Mouse (Mus musculus): ENCODE measurements at regions not wholly inside any gene's neighbourhood (a gene's known extent, or its start where the extent isn't known, plus 50 kb on each side); places are given as distances from the start of the nearest gene placed in this dataset.

- Histone ChIP-seq H3K27me3 (ENCODE audit: poor library complexity, severe bottlenecking) (no peaks in the 10 kb centered on the region), H3K4me1 (no peaks in the 10 kb centered on the region), H3K27ac (no peak overlapping the region), H3K36me3 (replicated peaks) (no peaks in the 10 kb centered on the region), H3K9me3 (no peaks in the 10 kb centered on the region), H3K4me3 (no peak overlapping the region)
- DNase-seq (ENCODE audit: extremely low spot score, low spot score) = no peak
- WGBS = 94% methylated on average over 4 of the region's 4 CpGs
Observed at GRCm38 (mm10) chr19:21214253-21214652, 57.8 kb upstream of the Zfand5 start.

DNA sequence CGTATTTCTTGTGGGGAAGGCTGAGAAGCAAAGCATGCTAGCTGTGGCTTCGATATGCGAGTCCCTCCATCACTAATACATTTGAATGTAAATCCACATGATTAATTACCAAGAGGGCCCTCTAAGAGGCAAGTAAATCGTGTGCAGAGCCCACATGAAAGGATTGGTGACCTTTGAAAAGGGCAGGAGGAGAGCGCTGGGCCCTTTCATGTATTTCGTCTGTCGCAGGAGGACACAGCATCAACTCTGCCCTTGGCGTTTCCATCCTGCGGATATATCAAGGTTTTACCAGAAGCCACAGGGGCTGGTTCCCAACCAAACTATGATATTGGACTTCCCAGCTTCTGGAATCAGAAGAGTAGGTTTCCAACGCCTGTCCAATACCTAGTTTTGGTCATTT is 78.6 kb upstream of the Zfand5 start:
- no peak overlapping the region for H3K4me3 ChIP-seq
- H3K27ac ChIP-seq = no peak overlapping the region
- H3K27me3 ChIP-seq (ENCODE audit: poor library complexity, severe bottlenecking) = no peaks in the 10 kb centered on the region
- H3K36me3 ChIP-seq (replicated peaks) = no peaks in the 10 kb centered on the region
- WGBS = 85% methylated on average over 10 of the region's 10 CpGs
- no peaks in the 10 kb centered on the region for H3K9me3 ChIP-seq
- DNase-seq (ENCODE audit: extremely low spot score, low spot score) = no peak
- H3K4me1 ChIP-seq = no peaks in the 10 kb centered on the region

- no peaks in the 10 kb centered on the region for H3K36me3 ChIP-seq (replicated peaks)
- H3K27ac ChIP-seq = no peak overlapping the region
- H3K4me3 ChIP-seq = no peak overlapping the region
- H3K9me3 ChIP-seq = no peaks in the 10 kb centered on the region
- DNase-seq (ENCODE audit: extremely low spot score, low spot score) = no peak
- H3K4me1 ChIP-seq = no peaks in the 10 kb centered on the region
- 87% methylated on average over 6 of the region's 6 CpGs for WGBS
- no peaks in the 10 kb centered on the region for H3K27me3 ChIP-seq (ENCODE audit: poor library complexity, severe bottlenecking)
Observed at GRCm38 (mm10) chr19:21192576-21192975, 79.5 kb upstream of the Zfand5 start.

GRCm38 (mm10) chr19:21189216-21189615 is 82.9 kb upstream of the Zfand5 start:
- H3K27ac ChIP-seq = no peak overlapping the region
- H3K4me3 ChIP-seq = no peak overlapping the region
- no peaks in the 10 kb centered on the region for H3K4me1 ChIP-seq
- 81% methylated on average over 4 of the region's 4 CpGs for WGBS
- H3K36me3 ChIP-seq (replicated peaks) = no peaks in the 10 kb centered on the region
- no peak for DNase-seq (ENCODE audit: extremely low spot score, low spot score)
- no peaks in the 10 kb centered on the region for H3K27me3 ChIP-seq (ENCODE audit: poor library complexity, severe bottlenecking)
- no peaks in the 10 kb centered on the region for H3K9me3 ChIP-seq

DNA sequence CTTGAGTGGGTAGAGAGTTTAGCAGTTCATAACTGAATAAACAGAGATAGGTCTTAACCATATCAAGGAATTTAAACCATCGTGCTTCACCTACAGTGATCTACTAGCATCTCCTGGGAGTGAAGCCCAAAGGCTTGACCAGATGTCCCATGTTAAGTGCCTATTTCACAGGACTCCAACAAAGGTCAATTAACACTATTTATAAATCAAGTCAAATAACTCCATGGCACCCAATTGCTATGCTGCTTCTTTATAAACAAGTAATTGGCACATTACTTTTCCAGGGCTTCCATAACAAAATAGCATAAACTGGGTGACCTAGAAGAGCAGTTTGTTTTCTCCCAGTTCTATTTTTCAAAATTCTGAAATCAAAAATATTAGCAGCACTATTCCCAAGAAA is 85.4 kb upstream of the Zfand5 start:
- H3K9me3 ChIP-seq = no peaks in the 10 kb centered on the region
- no peak overlapping the region for H3K4me3 ChIP-seq
- H3K27ac ChIP-seq = no peak overlapping the region
- H3K36me3 ChIP-seq (replicated peaks) = no peaks in the 10 kb centered on the region
- no peak for DNase-seq (ENCODE audit: extremely low spot score, low spot score)
- H3K27me3 ChIP-seq (ENCODE audit: poor library complexity, severe bottlenecking) = no peaks in the 10 kb centered on the region
- H3K4me1 ChIP-seq = no peaks in the 10 kb centered on the region
- WGBS = 98% methylated on average over 1 of the region's 1 CpGs

DNA sequence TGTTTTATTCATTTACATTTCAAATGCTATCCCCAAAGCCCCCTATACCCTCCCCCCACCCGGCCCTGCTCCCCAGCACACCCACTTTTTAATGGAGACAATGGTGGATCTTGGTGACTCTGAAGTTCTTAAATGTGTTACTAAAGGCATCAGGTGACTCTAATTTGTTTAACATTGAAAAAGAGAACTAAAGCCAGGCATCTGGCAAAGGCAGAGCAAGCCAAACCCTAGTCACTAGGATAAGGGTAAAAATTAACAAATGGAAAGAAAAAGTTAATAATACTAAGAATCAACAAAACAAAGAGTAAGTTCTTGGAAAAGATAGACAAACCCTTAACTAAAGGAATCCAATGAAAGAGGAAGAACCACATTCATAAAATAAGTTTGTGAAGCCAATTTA is 86.1 kb upstream of the Zfand5 start:
- Histone ChIP-seq H3K27me3 (ENCODE audit: poor library complexity, severe bottlenecking) (no peaks in the 10 kb centered on the region), H3K4me1 (no peaks in the 10 kb centered on the region)
- whole genome bisulfite sequencing = 65% methylated on average over 1 of the region's 1 CpGs

DNA sequence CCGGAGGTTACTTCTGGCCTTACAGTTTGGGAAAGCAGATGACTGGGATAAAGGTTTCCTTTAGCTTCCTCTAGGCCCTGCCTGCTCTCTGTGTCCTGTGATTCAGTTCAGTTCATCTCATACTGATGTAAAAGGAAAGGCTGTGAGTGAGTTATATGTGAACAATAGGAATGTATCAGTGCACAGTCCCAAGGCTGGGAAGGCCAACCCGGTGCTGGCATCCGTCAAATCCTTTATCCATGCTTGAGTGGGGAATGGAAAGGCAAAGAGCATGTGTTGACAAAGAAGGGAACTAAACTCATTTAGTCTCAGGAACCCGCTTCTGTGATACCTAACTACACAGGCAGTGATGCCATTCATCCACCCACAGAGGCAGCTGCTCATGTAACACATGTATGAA is 89.0 kb upstream of the Zfand5 start:
- DNase-seq (ENCODE audit: extremely low spot score, low spot score) = no peak
- WGBS = 82% methylated on average over 4 of the region's 4 CpGs

More for the DNA sequence above, 86.1 kb upstream of the Zfand5 start:
- H3K4me3 ChIP-seq = no peak overlapping the region
- no peak for DNase-seq (ENCODE audit: extremely low spot score, low spot score)
- H3K27ac ChIP-seq = no peak overlapping the region
- no peaks in the 10 kb centered on the region for H3K36me3 ChIP-seq (replicated peaks)
- no peaks in the 10 kb centered on the region for H3K9me3 ChIP-seq

GRCm38 (mm10) chr19:21179886-21180285 is 92.2 kb upstream of the Zfand5 start:
- H3K9me3 ChIP-seq = no peaks in the 10 kb centered on the region
- H3K27me3 ChIP-seq (ENCODE audit: poor library complexity, severe bottlenecking) = no peaks in the 10 kb centered on the region
- no peak for DNase-seq (ENCODE audit: extremely low spot score, low spot score)
- no peaks in the 10 kb centered on the region for H3K36me3 ChIP-seq (replicated peaks)
- no peak overlapping the region for H3K4me3 ChIP-seq
- H3K27ac ChIP-seq = no peak overlapping the region
- 84% methylated on average over 1 of the region's 1 CpGs for WGBS
- peaks cover 10% of the 10 kb centered on the region for H3K4me1 ChIP-seq

More for the DNA sequence above, 89.0 kb upstream of the Zfand5 start:
- Histone ChIP-seq H3K4me3 (no peak overlapping the region), H3K27me3 (ENCODE audit: poor library complexity, severe bottlenecking) (no peaks in the 10 kb centered on the region), H3K4me1 (no peaks in the 10 kb centered on the region), H3K36me3 (replicated peaks) (no peaks in the 10 kb centered on the region), H3K9me3 (no peaks in the 10 kb centered on the region), H3K27ac (no peak overlapping the region)

GRCm38 (mm10) chr19:21175426-21175831 is 96.6 kb upstream of the Zfand5 start:
- no peaks in the 10 kb centered on the region for H3K36me3 ChIP-seq (replicated peaks)
- WGBS = 62% methylated on average over 3 of the region's 3 CpGs
- no peaks in the 10 kb centered on the region for H3K27me3 ChIP-seq (ENCODE audit: poor library complexity, severe bottlenecking)
- no peak for DNase-seq (ENCODE audit: extremely low spot score, low spot score)
- no peak overlapping the region for H3K4me3 ChIP-seq
- H3K27ac ChIP-seq = no peak overlapping the region
- no peaks in the 10 kb centered on the region for H3K9me3 ChIP-seq
- H3K4me1 ChIP-seq = peaks cover 14% of the 10 kb centered on the region

DNA sequence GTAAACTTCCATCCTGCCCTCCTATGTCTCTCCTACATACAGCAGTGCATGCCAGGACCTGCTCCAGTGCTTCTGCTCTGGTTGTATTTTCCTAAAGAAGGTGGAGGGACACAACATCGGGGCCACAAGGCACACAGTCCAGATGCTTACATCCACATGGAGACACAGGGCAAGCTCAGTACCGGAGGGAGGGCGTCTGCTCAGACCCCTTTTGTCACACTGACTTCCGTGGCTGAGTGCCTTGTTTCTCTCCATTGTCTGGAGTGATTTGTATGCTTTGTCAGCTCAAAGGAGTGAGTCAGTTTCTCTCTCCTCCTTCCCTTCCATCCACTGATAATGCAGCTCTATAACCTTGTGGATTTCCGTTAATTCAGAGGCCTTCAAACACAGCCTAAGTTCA is 97.4 kb upstream of the Zfand5 start:
- no peaks in the 10 kb centered on the region for H3K36me3 ChIP-seq (replicated peaks)
- DNase-seq (ENCODE audit: extremely low spot score, low spot score) = no peak
- H3K27me3 ChIP-seq (ENCODE audit: poor library complexity, severe bottlenecking) = no peaks in the 10 kb centered on the region
- H3K4me1 ChIP-seq = peaks cover 14% of the 10 kb centered on the region
- H3K27ac ChIP-seq = no peak overlapping the region
- WGBS = 62% methylated on average over 5 of the region's 5 CpGs
- no peak overlapping the region for H3K4me3 ChIP-seq
- H3K9me3 ChIP-seq = no peaks in the 10 kb centered on the region

DNA sequence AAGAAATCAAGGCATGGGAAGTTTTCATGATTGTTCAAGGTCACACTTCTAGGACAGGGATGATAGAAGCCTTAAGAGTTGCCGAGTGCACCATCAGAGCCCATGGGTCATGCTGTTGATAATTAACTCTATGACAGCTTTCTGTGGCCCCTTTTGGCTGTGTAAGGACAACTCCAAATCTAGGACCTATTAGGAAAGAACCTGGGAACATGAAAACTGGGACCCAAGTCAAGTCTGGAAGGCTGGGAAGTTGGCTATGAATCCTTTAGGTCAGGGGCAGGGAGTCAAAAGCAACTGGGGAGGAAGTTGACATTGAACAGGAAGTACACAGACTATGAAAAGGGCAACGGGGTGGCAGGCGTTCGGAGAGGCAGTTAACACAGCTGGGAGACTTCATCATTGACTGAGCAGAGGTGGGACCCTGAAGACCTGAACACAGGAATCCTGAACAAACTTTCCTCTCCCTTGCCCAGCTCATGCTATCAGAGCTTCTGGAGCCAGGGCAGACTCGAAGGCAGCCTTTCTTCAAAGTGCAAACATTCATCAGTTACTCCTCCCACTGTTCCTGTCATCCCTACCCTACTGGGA is 98.1 kb upstream of the Zfand5 start:
- Histone ChIP-seq H3K9me3 (no peaks in the 10 kb centered on the region), H3K27me3 (ENCODE audit: poor library complexity, severe bottlenecking) (no peaks in the 10 kb centered on the region), H3K27ac (no peak overlapping the region), H3K4me3 (no peak overlapping the region), H3K4me1 (peaks cover 14% of the 10 kb centered on the region), H3K36me3 (replicated peaks) (no peaks in the 10 kb centered on the region)
- DNase-seq (ENCODE audit: extremely low spot score, low spot score) = no peak
- 92% methylated on average over 5 of the region's 5 CpGs for WGBS

- H3K4me3 ChIP-seq = no peak overlapping the region
- 83% methylated on average over 2 of the region's 2 CpGs for WGBS
- no peaks in the 10 kb centered on the region for H3K36me3 ChIP-seq (replicated peaks)
- DNase-seq (ENCODE audit: extremely low spot score, low spot score) = no peak
- H3K9me3 ChIP-seq = no peaks in the 10 kb centered on the region
- H3K27ac ChIP-seq = no peak overlapping the region
- H3K27me3 ChIP-seq (ENCODE audit: poor library complexity, severe bottlenecking) = no peaks in the 10 kb centered on the region
- H3K4me1 ChIP-seq = peaks cover 26% of the 10 kb centered on the region
Observed at GRCm38 (mm10) chr19:21171191-21171590, 100.9 kb upstream of the Zfand5 start.

- H3K36me3 ChIP-seq (replicated peaks) = no peaks in the 10 kb centered on the region
- no peaks in the 10 kb centered on the region for H3K27me3 ChIP-seq (ENCODE audit: poor library complexity, severe bottlenecking)
- H3K4me3 ChIP-seq = no peak overlapping the region
- no peak overlapping the region for H3K27ac ChIP-seq
- no peaks in the 10 kb centered on the region for H3K9me3 ChIP-seq
- H3K4me1 ChIP-seq = peaks cover 30% of the 10 kb centered on the region
- WGBS = 55% methylated on average over 2 of the region's 2 CpGs
- DNase-seq (ENCODE audit: extremely low spot score, low spot score) = no peak
Observed at GRCm38 (mm10) chr19:21170785-21171184, 101.3 kb upstream of the Zfand5 start.

- DNase-seq (ENCODE audit: extremely low spot score, low spot score) = no peak
- Histone ChIP-seq H3K4me1 (peaks cover 32% of the 10 kb centered on the region), H3K9me3 (no peaks in the 10 kb centered on the region), H3K4me3 (no peak overlapping the region), H3K27ac (0 out of 2 replicates have a peak overlapping the region, but pooled peaks have one; percentile 72), H3K36me3 (replicated peaks) (no peaks in the 10 kb centered on the region), H3K27me3 (ENCODE audit: poor library complexity, severe bottlenecking) (peaks cover 24% of the 10 kb centered on the region)
- WGBS = 18% methylated on average over 4 of the region's 4 CpGs
Observed at GRCm38 (mm10) chr19:21166939-21167338, 105.1 kb upstream of the Zfand5 start.

All from forebrain, embryonic 10.5 days (tissue).